In genomic region chr11:94767241-94767640, GRCm38 (mm10) we compare ENCODE assay signal across 49 mouse cellular contexts. TPM values are rescaled to one million over a fixed set of nuclear protein-coding genes. Genes with fewer than 3 reads are reported as not detected.
"Had no signal": no experiment of that assay in that cellular context is flagged by ENCODE, and none has a peak within 500 bp of the region (broad histone marks: within the 10 kb centered on the region; RNA-seq: fewer than 3 reads in every experiment).

No protein-coding gene starts in this region.

- DNase-seq: heart, postnatal 10 days; heart, postnatal 36 days; heart, postnatal 4 days; kidney, adult 11 months; kidney, adult 18-20 months; kidney, adult 2 months; kidney, adult 8-10 months; kidney, adult 9 months; kidney, postnatal 10 days; kidney, postnatal 14 days; kidney, postnatal 25 days; kidney, postnatal 36 days; kidney, postnatal 4 days; layer of hippocampus, adult 9-11 months; layer of hippocampus, postnatal 36 days had no signal

- H3K27me3 ChIP-seq: heart, embryonic 12.5 days; heart, embryonic 15.5 days; hindbrain, embryonic 12.5 days; hindbrain, embryonic 13.5 days; hindbrain, embryonic 15.5 days; intestine, embryonic 15.5 days had no signal

- H3K36me3 ChIP-seq: heart, embryonic 12.5 days; heart, embryonic 13.5 days; heart, embryonic 15.5 days; hindbrain, embryonic 10.5 days; hindbrain, embryonic 12.5 days; hindbrain, embryonic 13.5 days; hindbrain, embryonic 15.5 days; intestine, embryonic 15.5 days; kidney, embryonic 15.5 days had no signal

- H3K4me3 ChIP-seq: heart, embryonic 12.5 days; heart, embryonic 13.5 days; heart, embryonic 15.5 days; hindbrain, embryonic 10.5 days; hindbrain, embryonic 12.5 days; hindbrain, embryonic 13.5 days; hindbrain, embryonic 15.5 days; intestine, embryonic 15.5 days; kidney, embryonic 15.5 days; layer of hippocampus, adult 2 months; left cerebral cortex, adult 2 months had no signal

RNA-seq across cellular contexts. Expression of gene Tmem92, which starts 15.3 kb away (rescaled TPM):
- total RNA-seq: heart, postnatal 10 days; heart, postnatal 25 days; heart, postnatal 36 days; heart, postnatal 4 days; hematopoietic stem cell, adult 5-6 weeks; hindbrain, postnatal 0 days; layer of hippocampus, adult 18-20 months; layer of hippocampus, adult 2 months; layer of hippocampus, adult 8-10 months; layer of hippocampus, postnatal 10 days; layer of hippocampus, postnatal 14 days; layer of hippocampus, postnatal 25 days; layer of hippocampus, postnatal 36 days; left cerebral cortex, adult 18-20 months; left cerebral cortex, adult 2 months; left cerebral cortex, adult 8-10 months had no signal
- polyA plus RNA-seq: heart, embryonic 12.5 days; heart, embryonic 13.5 days; heart, embryonic 14.5 days; heart, embryonic 15.5 days; heart, postnatal 0 days; hindbrain, embryonic 10.5 days; hindbrain, embryonic 11.5 days; hindbrain, embryonic 12.5 days; hindbrain, embryonic 13.5 days; hindbrain, embryonic 14.5 days; hindbrain, embryonic 15.5 days; hindbrain, embryonic 16.5 days; hindbrain, postnatal 0 days; inflammation-experienced regulatory T-cells, adult 6 months; intestine, embryonic 14.5 days; intestine, embryonic 16.5 days; intestine, postnatal 0 days; kidney, adult 2 months; kidney, embryonic 14.5 days; kidney, embryonic 15.5 days; kidney, embryonic 16.5 days; kidney, postnatal 0 days had no signal

RNA-seq across cellular contexts. Expression of gene Cdc34b, which starts 25.7 kb away (rescaled TPM):
- total RNA-seq: hematopoietic stem cell, adult 5-6 weeks; layer of hippocampus, adult 2 months; layer of hippocampus, adult 8-10 months had no signal
- polyA plus RNA-seq: heart, embryonic 12.5 days; heart, embryonic 14.5 days; heart, embryonic 15.5 days; heart, postnatal 0 days; hindbrain, embryonic 14.5 days; hindbrain, embryonic 15.5 days; hindbrain, embryonic 16.5 days; hindbrain, postnatal 0 days; intestine, embryonic 14.5 days; intestine, embryonic 15.5 days; intestine, embryonic 16.5 days; kidney, embryonic 14.5 days; large intestine, adult 2 months had no signal
